Comparison of ENCODE assay signal across 8 mouse cellular contexts in the genomic region with DNA sequence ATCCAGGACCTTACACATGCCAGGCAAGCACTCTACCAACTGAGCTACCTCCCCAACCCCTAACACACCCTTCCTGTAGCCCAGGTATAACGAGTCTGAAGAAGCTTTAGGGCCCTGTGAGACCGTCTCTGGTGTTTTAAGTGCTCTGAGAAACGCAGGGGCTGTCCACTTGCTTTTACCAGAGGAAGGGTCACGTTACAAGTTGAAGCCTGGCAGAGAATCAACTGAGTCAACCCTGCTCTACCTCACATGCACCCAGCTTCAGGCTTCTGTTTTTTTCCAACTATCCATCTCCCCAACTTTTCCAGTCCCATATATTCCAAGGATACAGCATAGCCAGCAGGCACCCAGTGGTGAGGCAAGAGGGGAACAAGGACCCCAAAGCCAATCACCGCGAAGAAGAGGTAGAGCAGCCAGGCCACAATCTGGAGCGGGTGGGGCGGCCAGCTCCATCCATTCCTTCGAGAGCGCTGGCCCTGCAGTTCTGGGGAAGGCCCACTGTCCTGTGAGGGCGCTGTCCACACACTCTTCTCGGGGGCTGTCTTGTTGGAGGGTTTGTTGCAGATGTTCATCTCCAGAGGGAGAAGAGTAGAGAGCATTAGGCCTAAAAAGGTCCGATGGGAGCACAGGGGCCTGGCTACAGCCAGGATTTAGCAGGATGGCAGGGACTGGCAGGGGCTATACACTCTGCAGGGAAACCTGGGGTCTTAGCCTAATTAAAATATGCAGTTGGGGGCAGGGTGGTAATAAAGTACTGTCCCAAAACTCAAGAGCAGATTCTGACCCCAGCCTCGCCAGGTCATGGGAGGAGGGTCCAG. TPM values are rescaled to one million over a fixed set of nuclear protein-coding genes. Genes with fewer than 3 reads are reported as not detected.
DNase-seq lines count a peak whose midpoint lies in the region; ATAC-seq and TF ChIP-seq lines count a peak whose summit lies in the region.
"Had no signal": no experiment of that assay in that cellular context is flagged by ENCODE, and none has a peak within 500 bp of the region (broad histone marks: within the 10 kb centered on the region; RNA-seq: fewer than 3 reads in every experiment).

No protein-coding gene starts in this region.

- no peak for TF ChIP-seq POLR2A in lung, adult 2 months (IDR thresholded peaks at IDR 0.05; ENCODE audit: borderline replicate concordance, extremely low read depth, low read depth, low read length)

- TF ChIP-seq CTCF in lung, adult 2 months (IDR thresholded peaks at IDR 0.05; ENCODE audit: insufficient read depth, low read length), result peak; percentile 46

- 23% methylated on average over 14 of the region's 14 CpGs for WGBS in embryonic facial prominence, embryonic 12.5 days
- 30% methylated on average over 14 of the region's 14 CpGs for WGBS in hindbrain, embryonic 11.5 days
- WGBS in lung, adult 2 months, result 53% methylated on average over 14 of the region's 14 CpGs
- WGBS in neural tube, embryonic 15.5 days, result 34% methylated on average over 14 of the region's 14 CpGs

- H3K9ac ChIP-seq in embryonic facial prominence, embryonic 12.5 days, result 0 out of 2 replicates have a peak overlapping the region, but pooled peaks have one; percentile 15
- no peak overlapping the region for H3K9ac ChIP-seq in hindbrain, embryonic 11.5 days (ENCODE audit: low read depth, low read length)
- no peak overlapping the region for H3K9ac ChIP-seq in neural tube, embryonic 15.5 days (replicated peaks)

- no peak; the same call in 1 of the 2 replicates for ATAC-seq in embryonic facial prominence, embryonic 12.5 days (ENCODE audit: insufficient number of reproducible peaks, insufficient read depth, low FRiP score, low TSS enrichment)
- ATAC-seq in hindbrain, embryonic 11.5 days (ENCODE audit: low FRiP score), result peak; percentile 50; the same call in 1 of the 2 replicates
- peak; percentile 19; the same call in 1 of the 2 replicates for ATAC-seq in neural tube, embryonic 15.5 days (ENCODE audit: low FRiP score)

- H3K4me3 ChIP-seq in embryonic facial prominence, embryonic 12.5 days, result no peak overlapping the region
- H3K4me3 ChIP-seq in hindbrain, embryonic 11.5 days (ENCODE audit: low read depth, low read length), result no peak overlapping the region
- no peak overlapping the region for H3K4me3 ChIP-seq in lung, adult 2 months (replicated peaks; ENCODE audit: extremely low read depth, low read depth, low read length)
- H3K4me3 ChIP-seq in neural tube, embryonic 15.5 days (replicated peaks), result no peak overlapping the region
- H3K4me3 ChIP-seq: erythroblast, embryonic 14.5 days had no signal

- H3K36me3 ChIP-seq in embryonic facial prominence, embryonic 12.5 days, result no peaks in the 10 kb centered on the region
- H3K36me3 ChIP-seq in hindbrain, embryonic 11.5 days (ENCODE audit: control insufficient read depth, insufficient read depth, low read length), result no peaks in the 10 kb centered on the region
- peaks cover 9% of the 10 kb centered on the region; the same call in 1 of the 2 replicates for H3K36me3 ChIP-seq in neural tube, embryonic 15.5 days

- peak; percentile 46 for DNase-seq in urinary bladder, postnatal 25 days (ENCODE audit: low spot score)
- DNase-seq in urinary bladder, adult 2 months (ENCODE audit: low spot score), result no peak
- DNase-seq in hindbrain, embryonic 11.5 days (ENCODE audit: low spot score), result peak; percentile 64
- DNase-seq in lung, adult 2 months, result no peak
- DNase-seq in thymus, postnatal 0 days (ENCODE audit: low spot score), result no peak

- H3K9me3 ChIP-seq in embryonic facial prominence, embryonic 12.5 days, result no peaks in the 10 kb centered on the region
- H3K9me3 ChIP-seq in hindbrain, embryonic 11.5 days (ENCODE audit: control insufficient read depth, low read length), result no peaks in the 10 kb centered on the region
- no peaks in the 10 kb centered on the region for H3K9me3 ChIP-seq in neural tube, embryonic 15.5 days (replicated peaks)

- H3K27ac ChIP-seq in embryonic facial prominence, embryonic 12.5 days, result 0 out of 2 replicates have a peak overlapping the region, but pooled peaks have one; percentile 54
- no peak overlapping the region for H3K27ac ChIP-seq in hindbrain, embryonic 11.5 days (ENCODE audit: low read depth, low read length)
- H3K27ac ChIP-seq in neural tube, embryonic 15.5 days (replicated peaks), result no peak overlapping the region

- H3K27me3 ChIP-seq in embryonic facial prominence, embryonic 12.5 days, result no peaks in the 10 kb centered on the region
- H3K27me3 ChIP-seq in hindbrain, embryonic 11.5 days (ENCODE audit: control insufficient read depth, insufficient read depth, low read length), result no peaks in the 10 kb centered on the region
- H3K27me3 ChIP-seq in neural tube, embryonic 15.5 days (replicated peaks), result no peaks in the 10 kb centered on the region

- H3K4me2 ChIP-seq in embryonic facial prominence, embryonic 12.5 days (replicated peaks), result no peak overlapping the region
- no peak overlapping the region for H3K4me2 ChIP-seq in hindbrain, embryonic 11.5 days (replicated peaks; ENCODE audit: low read depth, low read length)
- no peak overlapping the region for H3K4me2 ChIP-seq in neural tube, embryonic 15.5 days

- H3K4me1 ChIP-seq in embryonic facial prominence, embryonic 12.5 days, result peaks cover 28% of the 10 kb centered on the region
- no peaks in the 10 kb centered on the region for H3K4me1 ChIP-seq in hindbrain, embryonic 11.5 days (replicated peaks; ENCODE audit: control insufficient read depth, insufficient read depth, low read length)
- H3K4me1 ChIP-seq in lung, adult 2 months (ENCODE audit: control insufficient read depth, insufficient read depth, low read length), result no peaks in the 10 kb centered on the region
- H3K4me1 ChIP-seq in neural tube, embryonic 15.5 days, result peaks cover 9% of the 10 kb centered on the region; the same call in 1 of the 2 replicates

RNA-seq across cellular contexts. Expression of a gene that starts 12.1 kb away (rescaled TPM):
- polyA plus RNA-seq in urinary bladder, adult 2 months (2012; rRNA removed), result 84.1 and 93.7 TPM in 2 replicates
- polyA plus RNA-seq in embryonic facial prominence, embryonic 12.5 days (2016; fragmentation: Nextera tagmentation; extraction: Ambion mirVana), result 44.6 and 51.1 TPM in 2 replicates
- polyA plus RNA-seq in hindbrain, embryonic 11.5 days (2014; fragmentation: Nextera tagmentation; extraction: Ambion mirVana), result 206 and 218 TPM in 2 replicates
- 785 and 816 TPM in 2 replicates for polyA plus RNA-seq in lung, adult 2 months (2012; rRNA removed)
- polyA plus RNA-seq in neural tube, embryonic 15.5 days (2015; fragmentation: Nextera tagmentation; extraction: Ambion mirVana), result 253 and 288 TPM in 2 replicates
- 31.9 and 42.4 TPM in 2 replicates for polyA plus RNA-seq in thymus, postnatal 0 days (2015; fragmentation: Nextera tagmentation; extraction: Ambion mirVana)

RNA-seq across cellular contexts. Expression of a gene that starts 13.3 kb away (rescaled TPM):
- polyA plus RNA-seq in urinary bladder, adult 2 months (2012; rRNA removed), result 56.7 and 64.7 TPM in 2 replicates
- polyA plus RNA-seq in embryonic facial prominence, embryonic 12.5 days (2016; fragmentation: Nextera tagmentation; extraction: Ambion mirVana), result 38.3 and 41.8 TPM in 2 replicates
- 19.0 and 19.7 TPM in 2 replicates for polyA plus RNA-seq in hindbrain, embryonic 11.5 days (2014; fragmentation: Nextera tagmentation; extraction: Ambion mirVana)
- 130 and 133 TPM in 2 replicates for polyA plus RNA-seq in lung, adult 2 months (2012; rRNA removed)
- 36.6 and 36.8 TPM in 2 replicates for polyA plus RNA-seq in neural tube, embryonic 15.5 days (2015; fragmentation: Nextera tagmentation; extraction: Ambion mirVana)
- 5.8 and 6.9 TPM in 2 replicates for polyA plus RNA-seq in thymus, postnatal 0 days (2015; fragmentation: Nextera tagmentation; extraction: Ambion mirVana)

RNA-seq across cellular contexts. Expression of a gene that starts 35.1 kb away (rescaled TPM):
- 0.49 and 0.52 TPM in 2 replicates for polyA plus RNA-seq in urinary bladder, adult 2 months (2012; rRNA removed)
- 6.1 and 6.6 TPM in 2 replicates for polyA plus RNA-seq in embryonic facial prominence, embryonic 12.5 days (2016; fragmentation: Nextera tagmentation; extraction: Ambion mirVana)
- 19.6 and 21.1 TPM in 2 replicates for polyA plus RNA-seq in hindbrain, embryonic 11.5 days (2014; fragmentation: Nextera tagmentation; extraction: Ambion mirVana)
- polyA plus RNA-seq in lung, adult 2 months (2012; rRNA removed), result 2.1 and 4.8 TPM in 2 replicates
- 1.0 and 1.1 TPM in 2 replicates for polyA plus RNA-seq in neural tube, embryonic 15.5 days (2015; fragmentation: Nextera tagmentation; extraction: Ambion mirVana)
- polyA plus RNA-seq in thymus, postnatal 0 days (2015; fragmentation: Nextera tagmentation; extraction: Ambion mirVana), result 0.26 and 0.28 TPM in 2 replicates
- polyA plus RNA-seq: erythroblast, embryonic 14.5 days had no signal

Comparison
In these comparisons a context has a peak if more than half of its experiments do, and no peak if none do; other contexts are left out.
1. DNase-seq: peak in urinary bladder, postnatal 25 days (single experiment) and hindbrain, embryonic 11.5 days (single experiment); none in urinary bladder, adult 2 months (single experiment), lung, adult 2 months (single experiment) and thymus, postnatal 0 days (single experiment).